Mouse (Mus musculus) spleen, adult 2 months (tissue): ENCODE results near the gene Prim1. TPM values are rescaled to one million over a fixed set of nuclear protein-coding genes. Genes with fewer than 3 reads are reported as not detected.

Experiments
- DNase-seq, 2 experiments: peaks; one replicate each; pipeline versions ENCODE4 v3.0.0 to v3.0.0-alpha.2; 2012 to 2021; ENCODE audit warnings: low spot score in 2 of 2, low read depth in 1 of 2
- H3K27ac ChIP-seq: fragments of 200-500 bp; 2 replicates; pipeline ENCODE4 v1.5.1; 2012; ENCODE audit warnings: low read length, inconsistent platforms; ENCODE audit not compliant: insufficient read depth
- H3K27me3 ChIP-seq: fragments of 200-500 bp; 2 replicates; pipeline ENCODE4 v1.6.1; 2012; ENCODE audit warnings: mild to moderate bottlenecking, moderate library complexity, low read length, inconsistent platforms; ENCODE audit not compliant: control insufficient read depth, insufficient read depth
- H3K36me3 ChIP-seq: fragments of 200-500 bp; 2 replicates; pipeline ENCODE4 v1.6.1; 2012; ENCODE audit warnings: mild to moderate bottlenecking, low read length, inconsistent platforms; ENCODE audit not compliant: control insufficient read depth, insufficient read depth
- H3K4me1 ChIP-seq: fragments of 200-500 bp; 2 replicates; pipeline ENCODE4 v1.6.1; 2011; ENCODE audit warnings: inconsistent platforms; ENCODE audit not compliant: control insufficient read depth, insufficient read depth, insufficient read length
- H3K4me3 ChIP-seq: fragments of 200-500 bp; 2 replicates; pipeline ENCODE4 v1.5.1; 2011; ENCODE audit warnings: mild to moderate bottlenecking, inconsistent platforms; ENCODE audit not compliant: insufficient read depth, insufficient read length; ENCODE audit errors: extremely low read depth
- CTCF ChIP-seq: fragments of 200-500 bp; IDR thresholded peaks from 2 replicates; pipeline ENCODE4 v1.5.1; 2011; ENCODE audit warnings: mild to moderate bottlenecking, inconsistent platforms; ENCODE audit not compliant: insufficient read depth, insufficient read length, insufficient replicate concordance; ENCODE audit errors: extremely low read depth
- POLR2A ChIP-seq: fragments of 200-500 bp; IDR thresholded peaks from 2 replicates; pipeline ENCODE4 v1.6.1; 2011; ENCODE audit warnings: low read depth, low read length, inconsistent platforms
- WGBS: fragments of 180-500 bp; shearing (Covaris S2); methylation state at CpG from one replicate; pipeline ENCODE4 v1.1.7; 2018; 5-methylcytosine and 5-hydroxymethylcytosine counted together
- polyA plus RNA-seq: library from polyadenylated mRNA; depleted of rRNA; stranded (reverse); fragments of >200 nt; gene quantifications from 2 replicates; pipeline ENCODE4 v1.2.3, GENCODE M21; 2012

Gene Prim1
- polyA plus RNA-seq, 1 experiment, result 4.2 TPM

GRCm38 (mm10) chr10:128008207-128008889, 6.6 kb upstream of the Prim1 start:
- DNase-seq, result peak; percentile 39 to 65
- TF ChIP-seq POLR2A (no peak), CTCF (peak; percentile 30; the same call in 1 of the 2 replicates)
- Histone ChIP-seq H3K4me1 (no peaks in the 10 kb centered on the region), H3K4me3 (no peak overlapping the region), H3K27ac (no peak overlapping the region), H3K27me3 (no peaks in the 10 kb centered on the region), H3K36me3 (no peaks in the 10 kb centered on the region)
- 12% methylated on average over 4 of the region's 4 CpGs for WGBS

DNA sequence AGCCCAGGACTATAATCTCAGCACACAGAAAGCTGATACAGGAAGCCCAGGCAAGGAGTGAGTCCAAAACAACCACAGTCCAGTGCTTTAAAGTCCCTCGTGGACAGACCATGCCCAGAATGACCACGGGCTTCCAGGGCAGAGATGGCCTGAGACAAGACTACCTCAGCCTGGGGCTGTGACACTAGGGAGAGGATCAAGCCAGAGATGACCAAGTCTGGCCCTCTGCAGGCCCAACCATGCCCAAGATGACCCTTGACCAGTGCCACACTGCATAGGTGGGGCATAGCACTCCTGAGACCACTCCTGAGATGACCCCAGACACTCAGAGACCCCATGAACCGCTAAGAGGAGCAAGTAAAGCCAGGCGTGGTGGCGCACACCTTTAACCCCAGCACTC, 5.2 kb upstream of the Prim1 start:
- Histone ChIP-seq H3K27ac (no peak overlapping the region), H3K27me3 (no peaks in the 10 kb centered on the region), H3K4me1 (no peaks in the 10 kb centered on the region), H3K36me3 (no peaks in the 10 kb centered on the region), H3K4me3 (no peak overlapping the region)
- DNase-seq, result no peak
- no peak for TF ChIP-seq POLR2A
- 80% methylated on average over 5 of the region's 5 CpGs for WGBS

DNA sequence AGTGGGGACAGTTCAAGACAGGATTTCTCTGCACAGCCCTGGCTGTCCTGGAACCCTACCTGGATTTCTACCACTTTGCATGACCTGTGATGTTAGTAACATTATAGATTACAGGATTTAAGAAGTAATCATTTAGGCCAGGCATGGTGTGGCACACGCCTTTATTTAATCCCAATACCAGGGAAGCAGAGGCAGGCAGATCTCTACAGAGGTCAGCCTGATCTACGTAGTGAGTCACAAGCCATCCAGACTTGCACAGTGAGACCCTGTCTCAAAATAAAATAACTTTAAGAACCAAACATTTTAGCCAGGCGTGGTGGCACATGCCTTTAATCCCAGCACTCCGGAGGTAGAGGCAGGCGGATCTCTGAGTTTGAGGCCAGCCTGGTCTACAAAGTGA, 7.2 kb downstream of the Prim1 start:
- H3K4me3 ChIP-seq, result no peak overlapping the region
- no peaks in the 10 kb centered on the region for H3K4me1 ChIP-seq
- TF ChIP-seq POLR2A (no peak), CTCF (no peak)
- WGBS, result 96% methylated on average over 5 of the region's 5 CpGs
- H3K27ac ChIP-seq, result no peak overlapping the region
- no peaks in the 10 kb centered on the region for H3K27me3 ChIP-seq
- DNase-seq, result no peak
- H3K36me3 ChIP-seq, result peaks cover 10% of the 10 kb centered on the region

DNA sequence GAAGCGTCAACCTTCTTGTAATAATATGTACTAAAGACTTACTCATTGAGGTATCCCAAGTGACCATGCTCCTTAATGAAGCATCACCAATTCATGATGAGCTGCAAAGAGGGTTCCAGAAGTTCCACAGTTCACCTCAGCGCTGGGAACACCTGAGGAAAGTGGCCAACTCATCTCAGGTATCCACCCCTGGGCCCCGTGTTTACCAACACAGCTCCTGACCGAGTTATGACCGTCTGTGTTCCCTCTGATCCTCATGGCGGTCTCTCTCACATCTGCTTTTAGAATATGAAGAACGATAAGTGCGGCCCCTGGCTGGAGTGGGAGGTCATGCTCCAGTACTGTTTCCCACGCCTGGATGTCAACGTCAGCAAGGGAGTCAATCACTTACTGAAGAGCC, 8.5 kb downstream of the Prim1 start:
- WGBS, result 96% methylated on average over 10 of the region's 10 CpGs
- no peak overlapping the region for H3K27ac ChIP-seq
- TF ChIP-seq CTCF (no peak), POLR2A (no peak)
- DNase-seq, result no peak
- no peaks in the 10 kb centered on the region for H3K4me1 ChIP-seq
- peaks cover 10% of the 10 kb centered on the region for H3K36me3 ChIP-seq
- no peaks in the 10 kb centered on the region for H3K27me3 ChIP-seq
- H3K4me3 ChIP-seq, result no peak overlapping the region

- 95% methylated on average over 7 of the region's 7 CpGs for WGBS
- Histone ChIP-seq H3K27me3 (no peaks in the 10 kb centered on the region), H3K36me3 (peaks cover 1% of the 10 kb centered on the region; the same call in 1 of the 2 replicates), H3K27ac (no peak overlapping the region), H3K4me3 (no peak overlapping the region), H3K4me1 (0 out of 2 replicates have a peak, but pooled peaks cover 4% of the 10 kb centered on the region)
- DNase-seq, result no peak
- TF ChIP-seq POLR2A, result no peak
- no peak for TF ChIP-seq CTCF
Observed at GRCm38 (mm10) chr10:128029931-128030330, 15.0 kb downstream of the Prim1 start.

- DNase-seq, result no peak
- Histone ChIP-seq H3K4me3 (no peak overlapping the region), H3K27ac (no peak overlapping the region), H3K4me1 (0 out of 2 replicates have a peak, but pooled peaks cover 4% of the 10 kb centered on the region), H3K27me3 (no peaks in the 10 kb centered on the region), H3K36me3 (peaks cover 1% of the 10 kb centered on the region; the same call in 1 of the 2 replicates)
- 55% methylated on average over 2 of the region's 2 CpGs for WGBS
- TF ChIP-seq POLR2A, result no peak
- TF ChIP-seq CTCF, result no peak
Observed at GRCm38 (mm10) chr10:128030860-128031259, 15.9 kb downstream of the Prim1 start.

DNA sequence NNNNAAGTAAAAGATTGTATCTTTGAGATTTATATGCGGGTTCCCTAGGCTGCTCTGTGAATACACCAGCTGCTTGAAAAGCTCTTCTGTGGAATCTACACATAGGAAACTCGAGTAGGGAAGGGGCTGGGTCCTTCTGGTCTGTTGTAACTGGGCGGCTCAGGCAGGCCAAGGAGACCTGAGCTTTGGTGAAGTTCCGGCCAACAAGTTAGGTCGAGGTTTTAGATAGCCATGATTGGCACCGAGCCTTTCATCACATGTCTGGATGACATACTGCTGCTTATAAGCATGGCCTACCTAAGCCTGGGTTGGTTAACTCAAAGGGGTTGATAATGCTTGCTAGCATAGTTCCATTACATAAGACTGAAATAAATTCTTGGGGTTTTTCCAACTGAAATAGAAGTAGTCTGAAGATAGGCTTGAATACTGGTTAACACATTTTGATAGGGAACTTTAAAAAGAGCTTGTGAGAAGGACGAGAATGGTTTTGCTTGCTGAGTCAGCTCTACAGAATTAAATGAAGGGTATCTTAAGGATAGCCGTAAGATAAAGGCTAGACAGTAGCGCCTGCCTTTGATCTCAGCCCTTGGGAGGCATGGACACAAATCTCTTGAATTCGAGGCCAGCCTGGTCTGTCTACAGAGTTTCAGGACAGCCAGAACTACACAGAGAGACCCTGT, 21.9 kb downstream of the Prim1 start:
- 9% methylated on average over 10 of the region's 10 CpGs for WGBS
- peak overlapping the region; percentile 98 for H3K4me3 ChIP-seq
- TF ChIP-seq POLR2A (no peak), CTCF (no peak)
- peaks cover 10% of the 10 kb centered on the region for H3K4me1 ChIP-seq
- no peak for DNase-seq
- no peaks in the 10 kb centered on the region for H3K27me3 ChIP-seq
- peaks cover 13% of the 10 kb centered on the region for H3K36me3 ChIP-seq
- 0 out of 2 replicates have a peak overlapping the region, but pooled peaks have one; percentile 33 for H3K27ac ChIP-seq
